Mouse (Mus musculus) spleen, adult 2 months (tissue): ENCODE measurements at regions not wholly inside any gene's neighbourhood (a gene's known extent, or its start where the extent isn't known, plus 50 kb on each side); places are given as distances from the start of the nearest gene placed in this dataset.

Experiments
- DNase-seq, 2 experiments: peaks; one replicate each; pipeline versions ENCODE4 v3.0.0 to v3.0.0-alpha.2; 2012 to 2021; ENCODE audit warnings: low spot score in 2 of 2, low read depth in 1 of 2
- H3K27ac ChIP-seq: fragments of 200-500 bp; 2 replicates; pipeline ENCODE4 v1.5.1; 2012; ENCODE audit warnings: low read length, inconsistent platforms; ENCODE audit not compliant: insufficient read depth
- H3K27me3 ChIP-seq: fragments of 200-500 bp; 2 replicates; pipeline ENCODE4 v1.6.1; 2012; ENCODE audit warnings: mild to moderate bottlenecking, moderate library complexity, low read length, inconsistent platforms; ENCODE audit not compliant: control insufficient read depth, insufficient read depth
- H3K36me3 ChIP-seq: fragments of 200-500 bp; 2 replicates; pipeline ENCODE4 v1.6.1; 2012; ENCODE audit warnings: mild to moderate bottlenecking, low read length, inconsistent platforms; ENCODE audit not compliant: control insufficient read depth, insufficient read depth
- H3K4me1 ChIP-seq: fragments of 200-500 bp; 2 replicates; pipeline ENCODE4 v1.6.1; 2011; ENCODE audit warnings: inconsistent platforms; ENCODE audit not compliant: control insufficient read depth, insufficient read depth, insufficient read length
- H3K4me3 ChIP-seq: fragments of 200-500 bp; 2 replicates; pipeline ENCODE4 v1.5.1; 2011; ENCODE audit warnings: mild to moderate bottlenecking, inconsistent platforms; ENCODE audit not compliant: insufficient read depth, insufficient read length; ENCODE audit errors: extremely low read depth
- CTCF ChIP-seq: fragments of 200-500 bp; IDR thresholded peaks from 2 replicates; pipeline ENCODE4 v1.5.1; 2011; ENCODE audit warnings: mild to moderate bottlenecking, inconsistent platforms; ENCODE audit not compliant: insufficient read depth, insufficient read length, insufficient replicate concordance; ENCODE audit errors: extremely low read depth
- POLR2A ChIP-seq: fragments of 200-500 bp; IDR thresholded peaks from 2 replicates; pipeline ENCODE4 v1.6.1; 2011; ENCODE audit warnings: low read depth, low read length, inconsistent platforms
- WGBS: fragments of 180-500 bp; shearing (Covaris S2); methylation state at CpG from one replicate; pipeline ENCODE4 v1.1.7; 2018; 5-methylcytosine and 5-hydroxymethylcytosine counted together

DNA sequence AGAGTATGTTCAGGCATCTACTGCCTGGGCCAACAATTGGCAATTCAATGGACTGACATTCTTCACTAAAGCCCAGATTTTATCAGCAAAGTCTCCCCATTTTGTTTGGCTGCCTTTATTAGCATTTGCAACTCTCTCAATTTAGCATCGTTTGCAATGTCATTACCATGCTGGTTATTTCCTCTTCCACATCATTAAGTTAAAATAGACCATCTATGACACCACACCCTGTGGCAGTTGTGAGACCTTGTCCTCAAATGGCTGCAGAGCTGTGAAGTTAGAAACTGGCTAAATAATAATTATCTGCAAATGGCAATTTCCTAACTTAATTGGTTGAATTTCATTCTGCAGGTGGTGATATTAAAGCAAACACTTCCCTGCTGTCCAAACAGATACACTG lies 381.8 kb downstream of the H2al1n start:
- Histone ChIP-seq H3K27ac (no peak overlapping the region), H3K4me3 (no peak overlapping the region), H3K4me1 (no peaks in the 10 kb centered on the region), H3K36me3 (no peaks in the 10 kb centered on the region), H3K27me3 (no peaks in the 10 kb centered on the region)
- 48% methylated on average over 1 of the region's 1 CpGs for WGBS
- DNase-seq, result no peak
- TF ChIP-seq POLR2A (no peak), CTCF (no peak)

DNA sequence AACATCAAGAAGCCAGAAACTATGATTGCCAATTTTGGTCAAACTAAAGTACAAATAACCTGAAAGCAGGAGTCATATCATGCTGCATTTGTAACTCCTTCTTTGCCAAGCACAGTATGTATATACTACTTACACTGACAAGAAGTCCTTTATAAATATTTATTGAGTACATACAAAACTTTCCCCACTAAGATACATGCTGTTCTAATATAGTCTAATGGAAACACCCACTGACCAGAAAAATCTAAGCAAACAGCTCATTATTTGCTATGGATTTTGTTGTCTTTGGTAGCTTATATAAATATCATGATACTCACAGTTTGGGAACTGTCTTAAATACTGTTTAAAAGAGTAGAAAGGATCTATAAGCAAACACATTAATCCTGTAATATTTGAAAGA lies 385.9 kb downstream of the H2al1n start:
- H3K27me3 ChIP-seq, result no peaks in the 10 kb centered on the region
- H3K4me3 ChIP-seq, result no peak overlapping the region
- H3K4me1 ChIP-seq, result no peaks in the 10 kb centered on the region
- H3K36me3 ChIP-seq, result no peaks in the 10 kb centered on the region
- no peak for TF ChIP-seq POLR2A
- TF ChIP-seq CTCF, result no peak
- no peak overlapping the region for H3K27ac ChIP-seq
- DNase-seq, result no peak

DNA sequence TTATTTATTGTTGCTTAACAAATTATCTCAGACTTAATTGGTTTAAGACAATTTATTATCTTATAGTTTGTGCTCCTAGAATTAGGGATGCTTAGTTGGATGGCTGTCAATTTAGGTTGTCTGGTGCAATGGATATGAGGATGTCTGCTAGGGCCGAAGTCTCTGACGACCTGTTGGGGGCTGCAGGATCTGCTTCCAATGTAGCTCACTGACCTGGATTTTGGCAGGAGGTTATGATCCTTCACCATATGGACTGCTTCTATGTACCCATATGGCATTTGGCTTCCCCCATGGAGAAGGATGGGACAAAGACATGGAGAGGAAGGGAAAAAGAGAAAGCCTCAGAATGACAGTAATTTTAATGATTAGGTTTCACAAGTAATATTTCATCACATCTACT lies 391.0 kb downstream of the H2al1n start:
- TF ChIP-seq CTCF (no peak), POLR2A (no peak)
- Histone ChIP-seq H3K4me1 (no peaks in the 10 kb centered on the region), H3K27ac (no peak overlapping the region), H3K27me3 (no peaks in the 10 kb centered on the region), H3K4me3 (no peak overlapping the region), H3K36me3 (no peaks in the 10 kb centered on the region)
- 87% methylated on average over 2 of the region's 2 CpGs for WGBS
- no peak for DNase-seq

DNA sequence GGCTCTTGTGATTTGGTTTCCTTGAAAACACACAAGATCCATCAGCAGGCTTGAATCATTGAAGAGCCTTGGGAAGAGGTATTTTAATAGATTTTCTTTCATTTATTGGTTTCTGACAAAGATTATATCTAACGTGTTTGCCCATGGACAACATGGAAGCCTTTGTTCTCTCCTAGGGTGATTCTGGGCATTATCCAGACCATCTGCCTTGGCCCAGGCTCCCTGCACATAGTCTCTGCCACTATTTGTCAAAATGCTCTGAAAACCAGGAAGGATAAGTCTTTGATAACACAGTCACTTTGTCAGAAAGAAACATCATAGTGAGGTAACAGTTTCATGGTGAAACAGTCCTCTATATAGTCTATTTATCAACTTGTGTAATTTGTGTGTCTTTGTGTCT lies 398.2 kb downstream of the H2al1n start:
- no peak for DNase-seq
- Histone ChIP-seq H3K27ac (no peak overlapping the region), H3K36me3 (no peaks in the 10 kb centered on the region), H3K4me3 (no peak overlapping the region), H3K4me1 (no peaks in the 10 kb centered on the region), H3K27me3 (no peaks in the 10 kb centered on the region)
- WGBS, result 89% methylated on average over 1 of the region's 1 CpGs
- TF ChIP-seq CTCF (no peak), POLR2A (no peak)

DNA sequence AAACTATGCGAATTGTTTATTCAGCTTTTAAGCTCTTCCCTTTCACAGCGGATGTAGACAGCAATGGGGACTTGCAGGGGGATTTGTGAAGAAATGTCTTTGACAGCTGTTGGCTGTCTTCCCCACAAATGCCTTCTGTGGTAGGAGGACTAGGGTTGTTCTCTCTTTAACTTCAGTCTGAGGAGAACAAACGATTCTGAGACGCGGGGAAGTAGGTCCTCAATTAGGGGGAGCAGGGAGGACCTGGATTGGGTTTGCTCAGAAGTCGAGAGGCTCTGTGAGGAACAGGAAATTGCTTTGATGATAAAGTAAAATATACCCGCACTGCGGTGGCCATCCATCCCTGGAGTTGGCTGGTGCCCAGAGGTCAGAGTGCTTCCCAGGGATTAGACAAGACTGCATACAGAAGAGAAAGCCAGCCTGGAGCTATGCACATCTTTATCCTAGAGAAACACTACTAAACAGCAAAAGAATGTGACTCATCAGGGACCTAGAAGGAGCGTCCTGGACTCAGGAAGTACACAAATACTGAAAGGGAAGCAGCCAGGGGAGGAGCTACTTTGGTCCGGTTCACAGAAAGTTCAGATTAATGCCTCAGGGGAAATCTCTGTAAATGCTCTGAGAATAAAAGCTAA lies 417.4 kb downstream of the H2al1n start:
- DNase-seq, result no peak
- TF ChIP-seq POLR2A, result no peak
- peak overlapping the region; percentile 4; the same call in 1 of the 2 replicates for H3K27ac ChIP-seq

DNA sequence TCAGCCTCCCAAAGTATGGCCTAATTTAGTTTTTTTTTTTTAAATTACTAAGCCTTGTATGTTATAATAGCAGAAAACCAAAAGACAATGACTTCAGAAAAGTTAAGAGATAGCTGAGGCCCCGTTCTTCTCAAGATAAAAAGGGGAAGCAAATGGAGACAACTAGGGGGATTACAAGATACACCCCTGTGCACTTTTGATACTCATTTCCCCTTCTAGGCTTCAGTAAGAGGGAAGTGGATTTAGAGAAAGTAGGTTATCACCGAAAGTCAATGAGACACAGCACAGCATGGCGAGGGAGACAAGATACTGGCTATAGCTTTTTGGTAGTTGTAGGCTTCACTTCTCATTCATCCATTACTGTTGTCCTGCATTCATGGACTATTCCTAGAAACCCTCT lies 428.4 kb downstream of the H2al1n start:
- Histone ChIP-seq H3K36me3 (no peaks in the 10 kb centered on the region), H3K4me3 (no peak overlapping the region), H3K4me1 (no peaks in the 10 kb centered on the region), H3K27me3 (no peaks in the 10 kb centered on the region), H3K27ac (no peak overlapping the region)
- 47% methylated on average over 3 of the region's 3 CpGs for WGBS
- TF ChIP-seq CTCF (no peak), POLR2A (no peak)
- peak in 1 of 2 experiments; percentile 2 for DNase-seq

More for the DNA sequence above, 417.4 kb downstream of the H2al1n start:
- no peaks in the 10 kb centered on the region for H3K36me3 ChIP-seq
- no peaks in the 10 kb centered on the region for H3K27me3 ChIP-seq
- H3K4me3 ChIP-seq, result no peak overlapping the region
- 25% methylated on average over 10 of the region's 10 CpGs for WGBS
- H3K4me1 ChIP-seq, result no peaks in the 10 kb centered on the region

DNA sequence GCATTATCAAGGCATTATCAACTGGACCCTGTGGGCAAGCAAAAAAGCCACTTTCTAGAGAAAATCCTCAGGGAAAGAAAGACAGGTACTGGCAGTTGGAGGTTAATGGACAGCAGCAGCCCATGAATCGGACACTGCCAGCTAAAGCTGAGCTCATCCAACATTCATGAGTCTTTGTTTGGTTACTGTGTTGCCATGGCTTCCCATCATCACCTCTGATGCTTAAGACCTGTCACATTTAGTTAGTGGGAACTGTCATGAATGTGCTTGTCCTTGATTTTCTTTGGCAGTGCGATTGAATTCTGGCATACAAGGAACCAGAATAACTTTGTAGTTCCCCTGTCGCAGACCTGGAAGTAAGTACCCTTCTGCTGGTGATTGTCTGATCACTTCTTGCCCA lies 453.9 kb downstream of the H2al1n start:
- H3K27ac ChIP-seq, result no peak overlapping the region
- no peak for DNase-seq
- no peak for TF ChIP-seq CTCF
- TF ChIP-seq POLR2A, result no peak
- no peak overlapping the region for H3K4me3 ChIP-seq
- no peaks in the 10 kb centered on the region for H3K36me3 ChIP-seq
- no peaks in the 10 kb centered on the region for H3K4me1 ChIP-seq
- WGBS, result 72% methylated on average over 3 of the region's 3 CpGs
- H3K27me3 ChIP-seq, result no peaks in the 10 kb centered on the region
